Mouse (Mus musculus): Measurements from ENCODE around the gene Ttk. TPM values are rescaled to one million over a fixed set of nuclear protein-coding genes. Genes with fewer than 3 reads are reported as not detected.
A peak's percentile ranks its signal among the peaks of the same experiment; 100 is the strongest.

Gene Ttk
- polyA plus RNA-seq, 1 experiment: 0.24 TPM

GRCm38 (mm10) chr9:83893767-83894330 is 59.4 kb downstream of the Ttk start:
- peak; percentile 97 for DNase-seq (ENCODE audit: low read depth)

DNA sequence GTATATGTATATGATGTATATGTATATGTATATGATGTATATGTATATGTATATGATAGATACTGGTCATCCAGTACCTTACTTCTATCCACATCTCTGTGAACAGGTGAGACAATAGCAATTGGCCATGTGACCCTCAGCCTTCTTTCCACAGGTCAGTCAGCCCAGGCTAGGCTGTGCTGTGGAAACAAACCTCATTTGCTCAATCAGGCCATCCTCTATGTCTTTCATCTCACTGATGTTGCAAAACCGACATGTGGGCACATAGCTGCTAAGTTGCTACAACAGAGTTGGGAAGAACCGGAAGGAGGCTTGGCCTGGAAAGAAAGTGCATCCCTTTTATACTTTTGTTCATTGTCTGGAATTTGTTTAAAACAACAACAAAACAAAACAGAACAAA is 67.6 kb downstream of the Ttk start:
- no peak for DNase-seq (ENCODE audit: low read depth)

- DNase-seq (ENCODE audit: low read depth): no peak
These were observed 71.3 kb downstream of the Ttk start for GRCm38 (mm10) chr9:83905820-83906219.

GRCm38 (mm10) chr9:83907017-83907416 is 72.5 kb downstream of the Ttk start:
- DNase-seq (ENCODE audit: low read depth): no peak

DNA sequence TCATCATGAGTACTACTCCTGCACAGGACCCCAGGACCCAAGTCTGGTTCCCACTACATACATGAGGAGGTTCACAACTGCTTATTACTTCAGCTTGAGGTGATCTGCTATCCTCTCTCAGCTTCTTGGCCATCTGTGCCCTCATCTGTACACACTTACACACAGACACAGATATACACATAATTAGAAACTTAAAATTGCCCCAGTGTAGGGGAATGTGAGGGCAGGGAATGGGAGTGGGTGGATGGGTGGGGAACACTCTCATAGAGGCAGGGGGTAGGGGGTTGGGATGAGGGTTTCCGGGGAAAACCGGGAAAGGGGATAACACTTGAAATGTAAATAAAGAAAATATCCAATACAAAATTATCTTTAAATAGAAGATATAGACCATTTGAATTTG is 75.3 kb downstream of the Ttk start:
- DNase-seq (ENCODE audit: low read depth): no peak

GRCm38 (mm10) chr9:83910926-83911325 is 76.4 kb downstream of the Ttk start:
- no peak for DNase-seq (ENCODE audit: low read depth)

Other genes starting within 250 kb of the Ttk start
- gene Elovl4, start 28.4 kb upstream of the Ttk start, polyA plus RNA-seq (2012; rRNA removed): 18.9 and 26.7 TPM in 2 replicates
- gene Bckdhb, start 90.5 kb downstream of the Ttk start, polyA plus RNA-seq (2012; rRNA removed): 36.5 and 48.1 TPM in 2 replicates

All from gonadal fat pad, adult 2 months (tissue).